Mouse (Mus musculus) heart, embryonic 12.5 days (tissue): ENCODE measurements around the gene Ndufs5. TPM values are rescaled to one million over a fixed set of nuclear protein-coding genes. Genes with fewer than 3 reads are reported as not detected.
A peak's percentile ranks its signal among the peaks of the same experiment; 100 is the strongest.

Experiments used
- ATAC-seq: fragments of 200-750 bp; cut with Nextera tagmentation; 2 replicates; pipeline ENCODE4 v1.8.0; 2017; ENCODE audit warnings: moderate TSS enrichment, moderate library complexity; ENCODE audit not compliant: insufficient number of reproducible peaks, low FRiP score
- H3K27ac ChIP-seq: fragments of 300-500 bp; sonication (generic); 2 replicates; pipeline ENCODE4 v1.5.1; 2016; ENCODE audit warnings: mild to moderate bottlenecking, moderate library complexity; ENCODE audit not compliant: poor library complexity, severe bottlenecking
- H3K27me3 ChIP-seq: fragments of 300-500 bp; sonication (generic); replicated peaks from 2 replicates; pipeline ENCODE4 v1.6.1; 2016; ENCODE audit warnings: mild to moderate bottlenecking, moderate library complexity
- H3K36me3 ChIP-seq: fragments of 300-500 bp; sonication (generic); 2 replicates; pipeline ENCODE4 v1.6.1; 2016; ENCODE audit warnings: mild to moderate bottlenecking, moderate library complexity
- H3K4me1 ChIP-seq: fragments of 300-500 bp; sonication (generic); replicated peaks from 2 replicates; pipeline ENCODE4 v1.6.1; 2016; ENCODE audit warnings: mild to moderate bottlenecking
- H3K4me2 ChIP-seq: fragments of 300-500 bp; sonication (generic); 2 replicates; pipeline ENCODE4 v1.6.1; 2016; ENCODE audit warnings: mild to moderate bottlenecking, moderate library complexity
- H3K4me3 ChIP-seq: fragments of 300-500 bp; sonication (generic); 2 replicates; pipeline ENCODE4 v1.5.1; 2016; ENCODE audit warnings: mild to moderate bottlenecking
- H3K9ac ChIP-seq: fragments of 300-500 bp; sonication (generic); 2 replicates; pipeline ENCODE4 v1.6.1; 2016; ENCODE audit warnings: mild to moderate bottlenecking, moderate library complexity
- H3K9me3 ChIP-seq: fragments of 300-500 bp; sonication (generic); replicated peaks from 2 replicates; pipeline ENCODE4 v1.6.1; 2016; ENCODE audit warnings: mild to moderate bottlenecking, moderate library complexity
- WGBS: fragments of 180-500 bp; shearing (Covaris S2); methylation state at CpG from one replicate; pipeline ENCODE4 v1.1.7; 2016; 5-methylcytosine and 5-hydroxymethylcytosine counted together
- polyA plus RNA-seq: library from polyadenylated mRNA; unstranded; fragments of >200 nt; fragmentation: Nextera tagmentation; extraction: Ambion mirVana; gene quantifications from 2 replicates; pipeline ENCODE4 v1.2.1, GENCODE M21; 2016

Gene Ndufs5
- polyA plus RNA-seq = 484 and 498 TPM in 2 replicates

- Histone ChIP-seq H3K4me3 (peak within 1 kb of the TSS; percentile 91), H3K27ac (peak within 1 kb of the TSS; percentile 82), H3K36me3 (peaks cover 23% of the 10 kb centered on the region), H3K4me1 (peaks cover 9% of the 10 kb centered on the region; the same call in 1 of the 2 replicates), H3K27me3 (no peaks in the 10 kb centered on the region), H3K9ac (peak within 1 kb of the TSS; percentile 94), H3K9me3 (no peaks in the 10 kb centered on the region), H3K4me2 (peak within 1 kb of the TSS; percentile 92)
- under 1% methylated on average over 40 of the region's 40 CpGs for WGBS
- peak; percentile 96 for ATAC-seq
Observed at GRCm38 (mm10) chr4:123717574-123718433, at the start of gene Ndufs5. Gene Ndufs5, minus strand, starts transcription at chr4:123718202.

- no peak for ATAC-seq
- WGBS = 68% methylated on average over 6 of the region's 6 CpGs
Observed at GRCm38 (mm10) chr4:123765071-123765470, 47.1 kb upstream of the Ndufs5 start.

GRCm38 (mm10) chr4:123758306-123758705, 40.3 kb upstream of the Ndufs5 start:
- Histone ChIP-seq H3K4me2 (no peak overlapping the region), H3K4me1 (no peaks in the 10 kb centered on the region), H3K4me3 (no peak overlapping the region), H3K27ac (no peak overlapping the region), H3K27me3 (no peaks in the 10 kb centered on the region), H3K9me3 (no peaks in the 10 kb centered on the region), H3K9ac (no peak overlapping the region), H3K36me3 (no peaks in the 10 kb centered on the region)
- no peak for ATAC-seq
- 55% methylated on average over 4 of the region's 4 CpGs for WGBS

More at GRCm38 (mm10) chr4:123765071-123765470, 47.1 kb upstream of the Ndufs5 start:
- Histone ChIP-seq H3K27me3 (no peaks in the 10 kb centered on the region), H3K4me3 (no peak overlapping the region), H3K27ac (no peak overlapping the region), H3K4me1 (no peaks in the 10 kb centered on the region), H3K36me3 (no peaks in the 10 kb centered on the region), H3K9ac (no peak overlapping the region), H3K9me3 (no peaks in the 10 kb centered on the region), H3K4me2 (no peak overlapping the region)

GRCm38 (mm10) chr4:123750707-123751312, 32.8 kb upstream of the Ndufs5 start:
- H3K4me3 ChIP-seq = peak overlapping the region; percentile 95
- H3K4me2 ChIP-seq = peak overlapping the region; percentile 76
- no peak overlapping the region for H3K27ac ChIP-seq
- no peaks in the 10 kb centered on the region for H3K36me3 ChIP-seq
- no peak for ATAC-seq
- H3K4me1 ChIP-seq = peaks cover 14% of the 10 kb centered on the region
- peak overlapping the region; percentile 37; the same call in 1 of the 2 replicates for H3K9ac ChIP-seq
- H3K27me3 ChIP-seq = no peaks in the 10 kb centered on the region
- WGBS = under 1% methylated on average over 8 of the region's 8 CpGs
- H3K9me3 ChIP-seq = no peaks in the 10 kb centered on the region

- Histone ChIP-seq H3K27me3 (no peaks in the 10 kb centered on the region), H3K9me3 (no peaks in the 10 kb centered on the region), H3K4me3 (peak within 1 kb of the TSS; percentile 95), H3K36me3 (no peaks in the 10 kb centered on the region), H3K9ac (peak within 1 kb of the TSS; percentile 95), H3K27ac (peak within 1 kb of the TSS; percentile 85), H3K4me2 (peak within 1 kb of the TSS; percentile 76), H3K4me1 (peaks cover 14% of the 10 kb centered on the region)
- ATAC-seq = peak; percentile 99
- WGBS = under 1% methylated on average over 46 of the region's 46 CpGs
Observed at GRCm38 (mm10) chr4:123750152-123750651, 32.2 kb upstream of the Ndufs5 start, which contains the start of gene Akirin1. Gene Akirin1, minus strand, starts transcription at chr4:123750345.

- no peaks in the 10 kb centered on the region for H3K27me3 ChIP-seq
- ATAC-seq = peak; percentile 83
Observed at GRCm38 (mm10) chr4:123749484-123750130, 31.6 kb upstream of the Ndufs5 start.

GRCm38 (mm10) chr4:123748726-123749415, 30.9 kb upstream of the Ndufs5 start:
- no peaks in the 10 kb centered on the region for H3K9me3 ChIP-seq
- peaks cover 14% of the 10 kb centered on the region for H3K4me1 ChIP-seq
- no peaks in the 10 kb centered on the region for H3K27me3 ChIP-seq
- ATAC-seq = no peak
- no peaks in the 10 kb centered on the region for H3K36me3 ChIP-seq
- H3K9ac ChIP-seq = peak overlapping the region; percentile 95
- WGBS = 14% methylated on average over 10 of the region's 10 CpGs
- peak overlapping the region; percentile 76 for H3K4me2 ChIP-seq
- H3K4me3 ChIP-seq = peak overlapping the region; percentile 95
- no peak overlapping the region for H3K27ac ChIP-seq

More at GRCm38 (mm10) chr4:123749484-123750130, 31.6 kb upstream of the Ndufs5 start:
- Histone ChIP-seq H3K4me3 (peak overlapping the region; percentile 95), H3K4me2 (peak overlapping the region; percentile 76), H3K4me1 (peaks cover 14% of the 10 kb centered on the region), H3K36me3 (no peaks in the 10 kb centered on the region), H3K9me3 (no peaks in the 10 kb centered on the region), H3K9ac (peak overlapping the region; percentile 95), H3K27ac (peak overlapping the region; percentile 85)
- under 1% methylated on average over 52 of the region's 55 CpGs for WGBS

GRCm38 (mm10) chr4:123745221-123745775, 27.3 kb upstream of the Ndufs5 start:
- H3K4me1 ChIP-seq = peaks cover 12% of the 10 kb centered on the region
- 86% methylated on average over 4 of the region's 4 CpGs for WGBS
- H3K4me2 ChIP-seq = no peak overlapping the region
- H3K4me3 ChIP-seq = no peak overlapping the region
- H3K9me3 ChIP-seq = no peaks in the 10 kb centered on the region
- no peaks in the 10 kb centered on the region for H3K27me3 ChIP-seq
- no peak overlapping the region for H3K27ac ChIP-seq
- H3K36me3 ChIP-seq = peaks cover 27% of the 10 kb centered on the region
- no peak for ATAC-seq
- H3K9ac ChIP-seq = no peak overlapping the region

- H3K9ac ChIP-seq = no peak overlapping the region
- peaks cover 5% of the 10 kb centered on the region; the same call in 1 of the 2 replicates for H3K4me1 ChIP-seq
- no peak overlapping the region for H3K4me2 ChIP-seq
- H3K27me3 ChIP-seq = no peaks in the 10 kb centered on the region
- ATAC-seq = no peak
- 83% methylated on average over 1 of the region's 1 CpGs for WGBS
- no peaks in the 10 kb centered on the region for H3K9me3 ChIP-seq
- no peak overlapping the region for H3K4me3 ChIP-seq
- H3K27ac ChIP-seq = no peak overlapping the region
- H3K36me3 ChIP-seq = peaks cover 51% of the 10 kb centered on the region
Observed at GRCm38 (mm10) chr4:123742891-123743290, 24.9 kb upstream of the Ndufs5 start.

- WGBS = 92% methylated on average over 4 of the region's 4 CpGs
- H3K4me2 ChIP-seq = no peak overlapping the region
- no peak for ATAC-seq
- H3K4me3 ChIP-seq = no peak overlapping the region
- H3K4me1 ChIP-seq = no peaks in the 10 kb centered on the region
- no peak overlapping the region for H3K9ac ChIP-seq
- H3K27ac ChIP-seq = no peak overlapping the region
- H3K36me3 ChIP-seq = peaks cover 76% of the 10 kb centered on the region
- H3K27me3 ChIP-seq = no peaks in the 10 kb centered on the region
- no peaks in the 10 kb centered on the region for H3K9me3 ChIP-seq
Observed at GRCm38 (mm10) chr4:123738708-123739107, 20.7 kb upstream of the Ndufs5 start.
